Mouse (Mus musculus) adrenal gland, postnatal 25 days (tissue): ENCODE results near the gene Cmtm5. TPM values are rescaled to one million over a fixed set of nuclear protein-coding genes. Genes with fewer than 3 reads are reported as not detected.
"Not testable (repeated sequence)": the region's sequence is repeated elsewhere in the genome, so short reads cannot be mapped to it uniquely, and the experiment has no call there.

Experiments
- DNase-seq: peaks from one replicate; pipeline ENCODE4 v3.0.0; 2021; ENCODE audit warnings: mixed read lengths
- microRNA-seq, 2 experiments: library from miRNA; unstranded; fragments of <30 nt; microRNA quantifications; one replicate each; pipeline ENCODE4 v1.2.0; 2021
- total RNA-seq: library from RNA; stranded (reverse); gene quantifications from 2 replicates; pipeline ENCODE4 v1.2.3, GENCODE M21; 2021

Gene Cmtm5
- total RNA-seq, 1 experiment from 2014 or later, result 0.49 TPM

DNA sequence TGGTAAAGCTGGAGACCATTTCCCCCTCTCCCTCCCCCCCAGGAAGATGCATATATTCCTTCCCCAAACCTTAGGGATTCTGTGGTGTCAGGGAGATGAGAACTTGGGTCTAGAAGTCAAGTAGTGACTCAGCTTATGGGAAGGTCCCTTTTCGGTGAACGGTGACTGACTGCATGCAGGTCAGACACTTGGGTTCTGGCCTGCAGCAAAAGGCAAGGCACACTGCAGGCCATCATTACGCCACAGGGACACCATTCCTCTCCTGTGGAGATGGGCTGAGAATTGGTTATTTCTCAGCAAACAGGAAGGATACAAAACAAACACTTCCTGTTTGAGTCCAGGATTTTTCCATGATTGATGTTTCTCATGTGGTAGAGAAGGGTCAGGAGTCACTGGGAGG, 23.1 kb downstream of the Cmtm5 start:
- no peak for DNase-seq

DNA sequence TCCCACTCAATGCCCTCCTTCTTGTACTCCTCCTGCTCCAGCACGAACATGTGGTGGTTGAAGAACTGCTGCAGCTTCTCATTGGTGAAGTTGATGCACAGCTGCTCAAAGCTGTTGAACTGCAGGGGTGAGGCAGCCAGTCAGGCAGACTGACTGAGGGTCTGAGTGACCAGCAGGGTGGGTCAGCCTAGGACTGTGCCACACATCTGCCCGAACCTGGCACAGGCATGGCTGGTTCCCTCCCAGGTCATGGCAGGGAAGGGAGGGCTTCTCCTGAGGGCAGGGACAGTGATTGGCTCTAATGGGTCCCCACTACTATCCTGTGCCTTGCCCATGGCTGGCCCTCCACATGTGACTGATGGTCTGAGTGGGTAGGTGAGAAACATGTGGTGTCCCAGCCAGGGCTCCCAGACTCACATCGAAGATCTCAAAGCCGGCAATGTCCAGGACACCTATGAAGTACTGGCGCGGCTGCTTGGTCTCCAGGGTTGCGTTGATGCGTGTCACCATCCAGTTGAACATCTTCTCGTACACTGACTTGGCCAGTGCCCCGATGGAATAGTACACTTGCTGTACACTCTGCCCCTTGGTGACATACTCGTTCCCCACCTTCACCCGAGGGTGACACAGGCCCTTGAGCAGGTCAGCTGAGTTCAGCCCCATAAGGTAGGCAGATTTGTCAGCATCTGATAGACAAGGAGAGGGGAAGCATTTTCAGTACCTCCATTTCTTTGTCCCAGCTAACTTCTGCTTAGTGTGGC, 24.0 kb downstream of the Cmtm5 start:
- not testable (repeated sequence) for DNase-seq

DNA sequence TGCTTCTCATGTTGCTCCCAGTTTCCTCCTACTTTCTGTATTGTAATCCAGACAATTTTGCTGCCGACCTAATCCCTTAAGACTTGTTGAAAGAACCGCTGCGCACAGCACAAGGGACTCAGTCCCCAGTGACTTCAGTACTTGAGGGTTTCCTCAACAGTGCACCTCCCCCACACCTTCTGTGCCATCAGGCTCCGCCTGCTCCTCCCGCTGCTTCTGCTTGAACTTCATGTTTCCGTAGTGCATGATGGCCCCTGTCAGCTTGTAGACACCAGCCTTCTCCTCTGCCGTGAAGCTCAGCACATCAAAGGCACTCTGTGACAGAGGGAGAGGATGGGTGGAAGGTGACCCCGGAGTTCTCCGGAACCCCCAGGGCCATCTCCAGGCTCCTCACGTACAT, 24.7 kb downstream of the Cmtm5 start:
- no peak for DNase-seq

DNA sequence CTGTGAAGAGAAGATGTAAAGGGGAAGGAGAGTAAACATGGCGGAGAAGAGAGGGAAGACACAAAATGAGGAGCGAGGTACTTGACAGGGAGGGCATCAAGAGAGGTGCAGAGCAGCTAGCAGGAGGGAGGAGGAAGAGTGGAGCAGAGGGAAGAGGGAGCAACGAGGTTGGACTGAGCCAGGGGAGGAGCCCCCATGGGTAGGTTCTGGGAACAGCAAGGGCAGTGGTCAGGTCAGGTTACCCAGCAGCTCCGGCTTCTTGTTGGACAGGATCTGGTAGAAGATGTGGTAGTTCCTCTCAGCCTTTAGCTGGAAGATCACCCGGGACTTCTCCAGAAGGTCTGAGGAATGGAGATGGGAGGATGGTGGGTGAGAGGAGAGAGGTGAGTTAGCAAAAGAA, 25.4 kb downstream of the Cmtm5 start:
- no peak for DNase-seq

DNA sequence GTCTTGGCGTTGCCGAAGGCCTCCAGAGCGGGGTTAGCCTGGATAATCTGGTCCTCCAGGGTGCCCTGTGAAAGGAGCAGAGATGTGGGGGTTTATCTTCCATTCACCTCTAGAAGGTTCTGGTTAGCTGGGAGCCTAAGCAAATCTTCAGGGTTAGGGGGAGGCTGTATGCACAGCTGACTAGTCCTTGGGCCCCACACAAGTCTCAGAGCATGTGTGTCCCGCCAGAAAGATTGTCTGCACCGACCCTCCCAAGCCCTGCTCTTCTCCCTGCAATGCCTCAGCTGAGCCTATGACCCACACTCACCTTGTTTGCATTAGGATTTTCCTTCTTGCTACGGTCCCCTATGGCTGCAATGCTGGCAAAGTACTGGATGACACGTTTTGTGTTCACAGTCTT, 26.7 kb downstream of the Cmtm5 start:
- no peak for DNase-seq

DNA sequence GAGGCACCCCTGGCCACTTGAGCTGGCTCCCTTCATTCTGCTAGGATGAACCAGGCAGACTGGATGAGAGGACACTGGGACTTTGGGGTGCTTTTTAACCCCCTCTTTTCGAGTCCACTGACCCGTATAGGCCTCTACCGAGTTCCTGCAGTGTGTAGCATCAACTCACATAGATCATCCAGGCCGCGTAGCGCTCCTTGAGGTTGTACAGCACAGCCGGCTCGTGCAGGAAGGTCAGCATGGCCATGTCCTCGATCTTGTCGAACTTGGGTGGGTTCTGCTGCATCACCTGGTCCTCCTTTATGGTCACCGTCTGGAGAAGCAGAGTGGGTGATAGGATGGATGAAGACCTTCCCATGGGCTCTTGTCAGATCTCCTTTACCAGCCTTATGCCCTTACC, 27.7 kb downstream of the Cmtm5 start:
- DNase-seq, result no peak

DNA sequence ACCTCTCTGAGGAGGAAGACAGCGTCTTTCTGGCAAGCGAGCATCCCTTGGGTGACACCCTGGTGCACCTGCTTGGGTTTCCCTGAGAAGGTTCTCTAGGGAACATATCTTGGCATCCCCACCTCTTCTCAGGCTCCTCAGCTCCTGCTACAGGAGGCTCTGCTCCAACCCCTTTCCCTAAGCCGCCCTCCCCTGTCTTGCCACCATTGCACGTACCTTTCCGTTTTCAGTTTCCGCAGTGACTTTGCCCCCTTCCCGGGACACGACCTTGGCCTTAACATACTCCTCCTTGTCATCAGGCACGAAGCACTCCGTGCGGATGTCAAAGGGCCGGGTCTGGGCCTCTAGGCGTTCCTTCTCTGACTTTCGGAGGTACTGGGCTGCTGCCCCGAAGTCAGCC, 29.0 kb downstream of the Cmtm5 start:
- DNase-seq, result no peak

DNA sequence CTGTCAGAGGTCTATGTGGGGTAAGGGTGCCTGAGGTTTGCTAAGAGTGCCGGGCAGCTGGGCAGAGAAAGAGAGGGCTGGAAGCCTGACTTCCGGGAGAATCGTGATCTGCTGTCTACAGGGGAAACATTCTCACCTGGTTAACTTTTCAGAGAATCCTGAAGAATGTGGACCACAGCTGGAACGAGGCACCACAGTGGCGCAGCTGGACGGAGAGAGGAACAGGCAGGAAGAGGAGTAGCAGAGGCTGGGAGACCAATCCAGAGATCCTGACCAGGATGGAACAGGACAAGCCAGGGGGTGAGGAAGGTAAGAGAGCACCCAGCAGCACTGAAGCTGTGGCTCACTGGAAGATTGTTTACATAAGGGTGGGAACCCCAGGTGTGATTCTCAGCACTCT, 29.6 kb downstream of the Cmtm5 start:
- no peak for DNase-seq

DNA sequence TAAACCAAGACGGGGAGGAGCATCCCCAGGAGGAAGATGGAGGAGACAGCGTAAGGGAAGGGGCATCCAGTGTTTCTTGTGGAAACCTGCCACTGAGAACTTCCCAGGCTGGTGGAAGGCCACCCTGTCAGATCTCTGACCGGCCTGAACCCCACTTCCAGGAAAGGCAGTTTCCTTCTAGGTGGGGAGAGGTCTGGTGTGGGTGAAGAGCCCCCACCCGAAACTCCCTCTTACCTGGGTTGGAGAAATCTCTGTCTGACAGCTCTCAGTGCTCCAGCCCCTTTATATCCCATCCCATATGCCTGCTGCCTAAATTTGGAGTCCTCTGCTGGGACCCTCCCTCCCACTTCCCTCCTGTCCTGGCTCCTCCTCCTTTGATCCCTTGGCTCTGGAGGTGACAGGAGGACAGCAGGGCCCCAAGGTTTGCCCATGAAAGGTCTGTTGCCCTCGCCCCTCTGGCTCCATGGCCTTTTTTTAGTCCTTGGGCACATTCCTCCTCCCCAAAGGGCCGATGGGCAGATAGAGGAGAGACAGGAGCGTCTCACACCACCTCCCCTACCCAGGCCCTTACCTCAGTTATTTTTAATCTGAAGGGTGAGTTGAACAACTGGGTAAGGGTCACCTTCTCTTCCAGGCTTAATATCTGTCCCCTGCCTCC, 30.4 kb downstream of the Cmtm5 start, which contains the start of gene Myh6:
Gene Myh6 (minus strand): TSS at position 608 of the 658 bp plus-strand sequence.
- no peak for DNase-seq

DNA sequence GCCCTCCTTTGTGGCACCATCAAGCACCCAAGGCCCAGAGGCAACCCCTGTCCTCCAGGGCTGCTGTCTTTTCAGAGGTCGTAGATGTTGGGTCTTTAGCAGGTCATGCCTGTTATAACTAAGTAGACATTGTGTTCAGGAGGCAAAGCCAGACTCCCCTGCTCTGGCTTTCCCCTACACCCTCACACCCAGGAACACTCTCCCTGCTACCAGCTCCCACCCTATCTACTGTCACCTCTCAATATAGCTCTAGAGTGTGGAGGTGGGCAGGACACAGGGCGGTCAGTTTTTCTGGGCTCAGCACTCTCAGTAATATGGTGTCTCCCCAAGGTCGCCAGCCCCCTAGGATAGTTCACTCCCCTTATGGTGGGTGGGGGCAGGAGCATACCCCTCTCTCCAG, 31.8 kb downstream of the Cmtm5 start:
- no peak for DNase-seq

DNA sequence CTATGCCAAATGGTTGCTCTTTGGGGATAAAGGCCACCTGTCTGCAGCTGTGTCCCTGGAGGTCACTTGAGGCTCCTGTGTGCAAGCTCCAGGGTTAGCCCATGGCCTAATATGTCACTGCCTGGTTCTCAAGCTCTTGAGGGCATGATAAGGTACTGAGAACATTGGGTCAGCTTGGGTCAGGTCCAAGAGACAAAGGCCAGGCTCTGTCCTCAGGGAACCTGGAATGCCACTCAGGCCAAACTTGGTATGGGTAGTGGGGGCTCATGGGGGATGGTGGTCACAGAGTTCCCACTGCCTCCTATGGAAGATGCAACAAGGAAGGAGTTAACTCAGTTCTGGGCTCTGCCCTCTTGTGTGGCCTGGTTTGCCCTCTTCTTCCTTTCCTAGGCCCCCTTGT, 32.3 kb downstream of the Cmtm5 start:
- no peak for DNase-seq

DNA sequence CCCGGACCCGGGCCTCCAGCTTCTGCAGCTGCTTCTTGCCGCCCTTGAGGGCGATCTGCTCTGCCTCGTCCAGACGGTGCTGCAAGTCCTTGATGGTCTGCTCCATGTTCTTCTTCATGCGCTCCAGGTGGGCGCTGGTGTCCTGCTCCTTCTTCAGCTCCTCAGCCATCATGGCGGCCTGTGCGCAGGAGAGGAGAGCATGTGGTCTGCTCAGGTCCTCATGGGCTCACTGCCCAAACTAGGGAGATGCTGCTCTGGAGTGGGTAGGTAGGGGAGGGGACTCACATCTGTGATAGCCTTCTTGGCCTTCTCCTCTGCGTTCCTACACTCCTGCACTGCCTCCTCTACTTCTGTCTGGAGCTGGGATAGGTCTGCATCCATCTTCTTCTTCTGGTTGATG, 36.7 kb downstream of the Cmtm5 start:
- DNase-seq, result not testable (repeated sequence)

DNA sequence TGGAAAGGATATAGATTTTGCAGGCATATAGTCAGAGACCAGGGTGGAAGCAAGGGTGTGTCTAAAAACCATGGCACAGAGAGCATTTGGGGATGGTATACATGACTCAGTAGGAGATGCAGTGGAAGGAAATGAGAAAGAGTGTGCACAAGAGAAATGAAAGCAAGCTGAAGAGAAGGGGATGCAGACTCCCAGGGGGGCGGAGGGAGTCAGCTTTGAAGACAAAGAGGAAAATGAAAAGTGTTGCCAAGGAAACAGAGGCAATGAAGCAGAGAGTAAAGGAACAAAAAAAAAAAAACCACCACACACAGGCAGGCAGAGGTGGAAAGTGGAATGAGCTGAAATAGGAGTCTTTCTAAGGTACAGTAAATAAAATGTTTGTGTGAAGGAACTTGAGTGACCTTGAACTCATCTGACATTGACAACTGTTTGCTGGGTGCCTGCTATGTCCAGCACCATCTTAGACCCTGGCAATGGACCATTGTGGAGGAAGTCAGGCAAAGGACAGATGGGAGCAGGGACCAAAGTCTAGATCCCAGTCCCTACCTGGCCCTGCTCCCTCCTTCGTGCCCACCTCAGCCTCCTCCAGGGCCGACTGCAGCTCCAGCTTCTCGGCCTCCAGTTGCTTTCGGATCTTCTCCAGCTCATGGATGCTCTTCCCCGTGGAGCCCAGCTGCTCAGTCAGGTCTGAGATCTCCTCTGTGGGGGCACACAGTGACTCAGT, 38.2 kb downstream of the Cmtm5 start:
- no peak for DNase-seq

DNA sequence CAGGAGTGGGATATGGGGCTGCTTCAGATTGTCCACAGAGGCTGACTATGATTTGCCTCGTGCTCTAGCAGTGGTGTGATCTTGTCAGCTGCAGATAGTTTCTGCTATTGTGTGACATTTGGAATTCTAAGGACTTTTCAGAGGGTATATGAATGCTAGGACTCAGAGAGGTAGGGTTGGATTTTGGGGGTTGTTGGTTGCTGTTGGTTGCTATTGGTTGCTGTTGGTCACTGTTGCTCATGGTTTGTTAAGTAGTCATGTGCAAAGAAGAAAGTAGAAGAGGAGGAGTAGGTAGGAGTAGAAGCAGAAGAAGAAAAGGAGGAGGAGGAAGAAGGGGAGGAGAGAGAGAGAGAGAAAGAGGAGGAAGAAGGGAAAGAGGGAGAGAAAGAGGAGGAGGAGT, 40.6 kb downstream of the Cmtm5 start, which contains the start of gene Gm17428:
Gene Gm17428 (plus strand): TSS at position 301 of the 400 bp plus-strand sequence.
- no peak for DNase-seq

DNA sequence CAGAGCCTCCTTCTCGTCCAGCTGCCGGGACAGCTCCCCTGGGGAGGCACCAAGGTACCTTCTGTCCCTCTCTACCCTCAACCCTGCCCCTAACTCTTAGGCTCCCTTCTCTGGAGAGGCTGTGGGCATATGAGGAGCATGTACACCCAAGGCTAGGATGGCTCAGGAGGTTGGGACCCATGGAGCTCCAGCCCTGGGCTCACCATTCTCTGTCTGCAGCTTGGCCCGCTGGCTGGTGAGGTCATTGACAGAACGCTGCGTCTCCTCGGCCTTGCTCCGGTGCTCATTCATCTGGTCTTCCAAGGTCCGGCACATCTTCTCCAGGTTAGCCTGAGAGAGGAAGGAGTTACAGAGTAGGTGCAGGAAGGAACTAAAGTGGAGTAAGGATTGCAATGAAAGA, 42.6 kb downstream of the Cmtm5 start:
- no peak for DNase-seq

DNA sequence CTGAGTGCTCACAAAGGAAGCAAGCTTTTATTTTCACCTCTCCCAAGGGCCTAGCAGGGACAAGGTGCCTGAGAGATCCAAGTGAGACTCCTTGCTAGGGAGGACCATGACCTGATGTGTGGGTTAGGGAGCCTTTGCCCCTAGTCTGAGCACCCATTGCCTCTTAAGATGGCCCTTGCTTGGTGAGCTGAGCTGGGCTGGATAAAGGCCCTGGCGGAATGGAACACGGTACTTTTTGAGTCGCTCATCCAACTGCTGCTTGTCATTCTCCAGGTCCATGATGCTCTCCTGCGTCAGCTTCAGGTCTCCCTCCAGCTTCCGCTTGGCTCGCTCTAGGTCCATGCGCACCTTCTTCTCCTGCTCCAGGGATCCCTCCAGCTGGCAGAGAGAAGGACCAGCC, 45.9 kb downstream of the Cmtm5 start:
- no peak for DNase-seq

DNA sequence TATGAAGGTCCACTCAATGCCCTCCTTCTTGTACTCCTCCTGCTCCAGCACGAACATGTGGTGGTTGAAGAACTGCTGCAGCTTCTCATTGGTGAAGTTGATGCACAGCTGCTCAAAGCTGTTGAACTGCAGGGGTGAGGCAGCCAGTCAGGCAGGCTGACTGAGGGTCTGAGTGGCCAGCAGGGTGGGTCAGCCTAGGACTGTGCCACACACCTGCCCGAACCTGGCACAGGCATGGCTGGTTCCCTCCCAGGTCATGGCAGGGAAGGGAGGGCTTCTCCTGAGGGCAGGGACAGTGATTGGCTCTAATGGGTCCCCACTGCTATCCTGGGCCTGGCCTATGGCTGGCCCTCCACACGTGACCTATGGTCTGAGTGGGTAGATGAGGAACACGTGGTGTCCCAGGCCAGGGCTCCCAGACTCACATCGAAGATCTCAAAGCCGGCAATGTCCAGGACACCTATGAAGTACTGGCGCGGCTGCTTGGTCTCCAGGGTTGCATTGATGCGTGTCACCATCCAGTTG, 52.4 kb downstream of the Cmtm5 start:
- not testable (repeated sequence) for DNase-seq

Small RNAs within 50 kb of the gene (microRNA-seq; reads per million reads assigned to microRNA genes)
- gene Mir208a (0 reads per million in 2 experiments), gene Mir208b (0 to 0.36 reads per million in 2 experiments)

Other genes starting within 250 kb of the Cmtm5 start
- gene Acin1, start 249.3 kb upstream of the Cmtm5 start, total RNA-seq, result 233 and 235 TPM in 2 replicates
- not detected in 2 replicates for gene Gm29776, start 237.4 kb upstream of the Cmtm5 start, total RNA-seq
- not detected in 2 replicates for gene Cebpe, start 224.1 kb upstream of the Cmtm5 start, total RNA-seq
- gene Slc7a8, start 154.3 kb upstream of the Cmtm5 start, total RNA-seq, result 58.4 and 64.6 TPM in 2 replicates
- 1.2 TPM in 1 of 2 replicates, not detected in the other for gene Rnf212b, start 122.1 kb upstream of the Cmtm5 start, total RNA-seq
- 14.8 and 19.0 TPM in 2 replicates for gene Homez, start 65.3 kb upstream of the Cmtm5 start, total RNA-seq
- gene Ppp1r3e, start 58.7 kb upstream of the Cmtm5 start, total RNA-seq, result 19.3 and 23.8 TPM in 2 replicates
- gene Bcl2l2, start 52.9 kb upstream of the Cmtm5 start, total RNA-seq, result 50.0 and 62.2 TPM in 2 replicates
- gene Gm20521, start 52.8 kb upstream of the Cmtm5 start, total RNA-seq, result 10.0 TPM in 1 of 2 replicates, not detected in the other
- gene Pabpn1, start 43.8 kb upstream of the Cmtm5 start, total RNA-seq, result 195 and 256 TPM in 2 replicates
- gene Slc22a17, start 23.1 kb upstream of the Cmtm5 start, total RNA-seq, result 32.9 and 41.6 TPM in 2 replicates
- gene Efs, start 10.1 kb upstream of the Cmtm5 start, total RNA-seq, result 2.6 and 3.6 TPM in 2 replicates
- gene Il25, start 3.6 kb upstream of the Cmtm5 start, total RNA-seq, result not detected in 2 replicates
- gene Myh6, start 30.7 kb downstream of the Cmtm5 start, total RNA-seq, result not detected in 2 replicates
- not detected in 2 replicates for gene Gm17428, start 40.7 kb downstream of the Cmtm5 start, total RNA-seq
- not detected in 2 replicates for gene Myh7, start 58.4 kb downstream of the Cmtm5 start, total RNA-seq
- 38.3 and 39.8 TPM in 2 replicates for gene Ngdn, start 79.2 kb downstream of the Cmtm5 start, total RNA-seq
- gene Zfhx2, start 156.1 kb downstream of the Cmtm5 start, total RNA-seq, result 9.1 and 9.9 TPM in 2 replicates
- gene Thtpa, start 158.5 kb downstream of the Cmtm5 start, total RNA-seq, result 16.2 and 21.6 TPM in 2 replicates
- 27.4 and 32.8 TPM in 2 replicates for gene Ap1g2, start 170.3 kb downstream of the Cmtm5 start, total RNA-seq
- 3.8 and 6.6 TPM in 2 replicates for gene Jph4, start 180.7 kb downstream of the Cmtm5 start, total RNA-seq